Mouse (Mus musculus): Measurements from ENCODE around the gene Golt1b. TPM values are rescaled to one million over a fixed set of nuclear protein-coding genes. Genes with fewer than 3 reads are reported as not detected.

Gene Golt1b
- polyA plus RNA-seq, 1 experiment from 2014 or later, result 83.9 TPM

DNA sequence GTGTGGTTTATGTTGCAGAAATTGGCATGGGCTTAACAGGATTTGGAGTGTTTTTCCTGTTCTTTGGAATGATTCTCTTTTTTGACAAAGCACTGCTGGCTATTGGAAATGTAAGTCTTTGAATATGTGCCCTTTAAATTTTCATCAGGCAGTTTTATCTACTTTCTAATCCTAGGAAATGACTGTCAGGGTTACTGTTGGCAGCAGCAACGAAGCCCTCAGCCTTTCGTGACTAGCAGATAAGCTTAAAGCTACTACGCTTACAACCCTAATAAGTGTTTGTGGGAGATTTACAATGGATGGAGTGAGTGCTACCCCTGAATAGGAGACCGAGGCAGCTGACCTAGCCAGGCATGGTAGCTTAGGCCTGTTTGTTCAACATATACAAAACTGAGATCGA, 5.3 kb downstream of the Golt1b start:
- WGBS, result 95% methylated on average over 5 of the region's 5 CpGs

DNA sequence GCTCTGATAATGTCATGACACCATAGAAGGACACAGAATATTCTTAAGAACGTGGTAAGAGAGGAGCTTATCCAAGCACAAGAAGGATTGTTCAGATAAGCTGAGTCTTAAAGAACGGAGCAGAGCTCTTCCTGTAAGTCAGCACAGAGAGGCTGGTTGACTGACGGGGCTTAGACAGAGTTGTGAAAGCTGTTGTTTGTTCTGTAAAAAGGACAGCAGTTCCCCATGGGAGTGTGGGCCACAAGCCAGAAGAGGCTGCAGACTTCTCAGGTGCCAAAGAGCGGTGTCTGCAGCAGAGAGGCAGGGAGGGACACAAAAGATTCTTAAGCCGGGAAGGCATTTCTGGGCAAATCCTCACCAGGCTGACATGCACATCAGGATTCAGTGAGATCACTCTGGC, 7.6 kb downstream of the Golt1b start:
- Histone ChIP-seq H3K4me1 (no peaks in the 10 kb centered on the region), H3K27ac (no peak overlapping the region), H3K9me3 (no peaks in the 10 kb centered on the region), H3K9ac (no peak overlapping the region), H3K27me3 (replicated peaks) (no peaks in the 10 kb centered on the region), H3K36me3 (replicated peaks) (peaks cover 23% of the 10 kb centered on the region), H3K4me3 (no peak overlapping the region), H3K4me2 (no peak overlapping the region)
- ATAC-seq (replicated peaks), result no peak
- WGBS, result 85% methylated on average over 5 of the region's 5 CpGs

More for the DNA sequence above, 5.3 kb downstream of the Golt1b start:
- ATAC-seq (replicated peaks), result no peak
- Histone ChIP-seq H3K9ac (no peak overlapping the region), H3K4me2 (no peak overlapping the region), H3K4me3 (no peak overlapping the region), H3K9me3 (no peaks in the 10 kb centered on the region), H3K36me3 (replicated peaks) (peaks cover 23% of the 10 kb centered on the region), H3K27me3 (replicated peaks) (no peaks in the 10 kb centered on the region), H3K27ac (no peak overlapping the region), H3K4me1 (peaks cover 18% of the 10 kb centered on the region)

DNA sequence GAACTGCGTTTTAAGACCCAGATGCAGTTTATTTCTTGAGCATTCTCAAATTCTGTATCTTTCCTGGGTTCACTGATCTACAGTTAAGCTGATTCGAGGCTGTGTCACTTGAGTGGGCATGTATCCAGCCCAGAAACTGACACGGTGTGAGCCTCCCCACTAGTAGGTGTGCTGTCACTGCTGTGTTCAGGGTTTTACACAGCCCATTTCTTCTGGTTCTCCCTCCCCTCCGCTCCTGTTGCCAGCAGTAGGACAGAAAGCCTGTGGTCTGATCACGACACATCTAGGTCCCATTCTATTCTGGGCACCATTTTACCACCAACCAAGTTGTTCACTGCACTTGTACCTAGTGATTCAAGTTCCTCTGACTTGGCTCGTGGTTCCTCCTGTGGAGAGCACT, 8.7 kb downstream of the Golt1b start:
- WGBS, result 90% methylated on average over 6 of the region's 6 CpGs
- Histone ChIP-seq H3K4me1 (no peaks in the 10 kb centered on the region), H3K27ac (no peak overlapping the region), H3K4me3 (no peak overlapping the region), H3K9ac (no peak overlapping the region), H3K27me3 (replicated peaks) (no peaks in the 10 kb centered on the region), H3K9me3 (no peaks in the 10 kb centered on the region), H3K36me3 (replicated peaks) (peaks cover 29% of the 10 kb centered on the region), H3K4me2 (no peak overlapping the region)
- ATAC-seq (replicated peaks), result no peak

DNA sequence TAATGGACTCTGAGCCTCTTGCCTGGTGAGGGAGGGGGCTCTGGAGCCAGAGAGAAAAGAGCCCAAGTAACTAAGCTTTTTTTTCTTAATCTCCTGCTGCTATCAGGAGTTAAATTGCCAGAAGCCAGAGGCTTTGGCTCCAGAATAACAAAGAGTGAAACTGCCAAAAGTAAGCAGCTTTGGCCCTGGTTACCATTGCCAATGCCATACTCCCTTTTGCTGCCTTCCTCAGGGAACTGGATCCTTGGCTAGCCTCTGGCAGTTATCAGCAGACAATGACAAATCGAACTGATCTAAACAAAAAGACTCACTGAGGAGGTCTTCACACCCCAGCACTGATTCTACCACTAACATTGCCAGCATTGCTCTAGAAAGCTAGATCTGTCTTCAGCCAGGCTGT, 24.1 kb downstream of the Golt1b start:
- Histone ChIP-seq H3K4me3 (no peak overlapping the region), H3K27ac (no peak overlapping the region), H3K27me3 (replicated peaks) (peaks cover 13% of the 10 kb centered on the region), H3K9ac (no peak overlapping the region), H3K4me1 (peaks cover 12% of the 10 kb centered on the region), H3K9me3 (no peaks in the 10 kb centered on the region), H3K36me3 (replicated peaks) (no peaks in the 10 kb centered on the region), H3K4me2 (no peak overlapping the region)
- 3% methylated on average over 1 of the region's 1 CpGs for WGBS
- no peak for ATAC-seq (replicated peaks)

DNA sequence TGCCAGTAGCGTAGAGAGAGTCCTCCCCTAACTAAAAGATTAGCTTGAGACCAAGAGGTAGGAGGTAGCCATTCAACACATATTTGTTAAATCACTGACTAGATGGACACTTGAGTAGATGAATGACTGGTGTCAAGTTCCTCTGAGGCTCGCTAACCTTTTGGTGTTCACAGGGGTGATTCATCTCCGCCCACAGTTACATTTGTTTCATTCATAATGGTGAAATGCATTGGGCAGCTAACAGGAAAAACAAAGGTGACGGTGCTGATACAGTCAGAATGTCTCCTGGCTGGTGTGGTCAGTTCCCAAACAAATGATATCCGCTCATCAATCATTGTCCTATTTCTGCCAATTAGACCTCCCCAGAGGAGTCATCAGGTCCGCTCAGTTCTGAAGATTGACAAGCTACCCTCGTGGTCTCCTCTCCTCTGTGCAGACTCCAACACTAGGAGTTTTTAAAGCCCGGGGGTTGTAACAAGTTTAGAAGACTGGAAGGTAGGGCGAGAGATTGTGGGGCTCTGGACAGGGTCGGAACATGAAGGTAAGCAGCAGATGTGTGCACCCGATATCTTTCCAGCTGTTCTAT, 26.0 kb downstream of the Golt1b start, which contains the start of gene Spx:
Gene Spx, plus strand, starts transcription at position 536 of the 586 bp plus-strand sequence.
- no peak within 1 kb of the TSS for H3K9ac ChIP-seq

DNA sequence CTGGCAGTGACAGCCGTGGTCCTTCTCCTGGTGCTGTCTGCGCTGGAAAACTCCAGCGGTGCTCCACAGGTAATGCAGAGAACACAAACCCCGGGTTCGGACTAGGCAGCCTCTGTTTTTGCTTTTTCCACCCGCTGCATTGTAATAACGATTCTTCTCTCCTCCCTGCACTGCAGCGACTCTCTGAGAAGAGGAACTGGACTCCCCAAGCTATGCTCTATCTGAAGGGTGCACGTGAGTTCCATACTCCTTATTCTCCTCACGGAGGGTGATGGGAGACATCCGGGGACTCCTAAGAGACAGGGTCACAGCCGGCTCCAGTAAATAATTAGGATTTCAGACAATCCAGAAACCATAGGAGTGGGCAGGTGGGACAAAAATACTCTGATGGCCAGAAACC, 26.8 kb downstream of the Golt1b start:
- H3K9me3 ChIP-seq, result no peaks in the 10 kb centered on the region
- WGBS, result 17% methylated on average over 12 of the region's 12 CpGs
- H3K4me2 ChIP-seq, result peak overlapping the region; percentile 84
- peaks cover 13% of the 10 kb centered on the region for H3K27me3 ChIP-seq (replicated peaks)
- no peak overlapping the region for H3K9ac ChIP-seq
- ATAC-seq (replicated peaks), result 0 out of 2 replicates have a peak, but pooled peaks have one; percentile 30
- H3K36me3 ChIP-seq (replicated peaks), result no peaks in the 10 kb centered on the region
- H3K4me3 ChIP-seq, result peak overlapping the region; percentile 42
- peaks cover 12% of the 10 kb centered on the region for H3K4me1 ChIP-seq
- no peak overlapping the region for H3K27ac ChIP-seq

More for the DNA sequence above, 26.0 kb downstream of the Golt1b start, which contains the start of gene Spx:
- ATAC-seq (replicated peaks), result no peak
- Histone ChIP-seq H3K4me1 (peaks cover 12% of the 10 kb centered on the region), H3K27ac (no peak within 1 kb of the TSS), H3K4me3 (peak within 1 kb of the TSS; percentile 42), H3K9me3 (no peaks in the 10 kb centered on the region), H3K36me3 (replicated peaks) (no peaks in the 10 kb centered on the region), H3K27me3 (replicated peaks) (peaks cover 13% of the 10 kb centered on the region), H3K4me2 (peak within 1 kb of the TSS; percentile 84)
- 73% methylated on average over 11 of the region's 11 CpGs for WGBS

DNA sequence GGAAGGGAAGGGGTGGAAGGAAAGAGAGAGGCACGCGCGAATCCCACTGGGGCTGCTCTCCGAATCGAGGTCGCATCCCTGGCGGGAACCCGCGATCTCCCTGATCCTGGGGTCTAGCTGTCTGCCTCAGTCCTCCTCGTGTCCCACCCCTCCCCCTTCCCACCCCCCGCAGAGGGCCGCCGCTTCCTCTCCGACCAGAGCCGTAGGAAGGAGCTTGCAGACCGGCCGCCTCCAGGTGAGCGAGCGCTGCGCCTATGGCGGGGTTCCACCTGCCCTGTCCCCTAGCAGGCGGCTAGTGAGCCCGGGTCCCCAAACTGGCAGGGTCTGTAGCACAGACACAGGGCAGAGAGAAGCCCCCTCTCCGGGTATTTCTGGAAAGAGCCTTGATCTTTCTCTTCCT, 27.6 kb downstream of the Golt1b start:
- H3K9ac ChIP-seq, result peak overlapping the region; percentile 38; the same call in 1 of the 2 replicates
- H3K9me3 ChIP-seq, result no peaks in the 10 kb centered on the region
- peaks cover 12% of the 10 kb centered on the region for H3K4me1 ChIP-seq
- H3K36me3 ChIP-seq (replicated peaks), result no peaks in the 10 kb centered on the region
- H3K4me2 ChIP-seq, result peak overlapping the region; percentile 84
- peaks cover 13% of the 10 kb centered on the region for H3K27me3 ChIP-seq (replicated peaks)
- peak overlapping the region; percentile 42 for H3K4me3 ChIP-seq
- ATAC-seq (replicated peaks), result peak; percentile 60
- no peak overlapping the region for H3K27ac ChIP-seq
- 0% methylated on average over 23 of the region's 24 CpGs for WGBS

DNA sequence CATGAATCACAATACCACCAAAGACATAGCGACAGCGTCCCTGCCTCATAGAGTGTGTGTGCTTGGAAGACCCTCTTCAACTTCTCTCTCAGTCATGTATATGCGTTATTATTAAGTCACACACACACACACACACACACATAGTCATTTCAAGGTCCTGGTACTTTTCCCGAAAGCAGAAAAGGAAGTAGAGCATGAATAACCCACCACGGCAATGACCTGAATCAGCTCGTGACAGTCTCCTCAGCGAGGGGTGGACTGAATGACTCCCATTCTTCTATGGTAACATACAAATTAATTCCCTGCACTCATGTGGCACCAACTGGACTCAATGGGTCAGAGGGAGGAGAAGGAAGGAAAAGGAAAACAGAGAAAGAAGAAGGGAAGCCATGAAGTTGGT, 38.0 kb downstream of the Golt1b start:
- Histone ChIP-seq H3K4me3 (no peak overlapping the region), H3K27me3 (replicated peaks) (no peaks in the 10 kb centered on the region), H3K27ac (no peak overlapping the region), H3K9ac (no peak overlapping the region), H3K4me1 (no peaks in the 10 kb centered on the region), H3K4me2 (no peak overlapping the region), H3K36me3 (replicated peaks) (no peaks in the 10 kb centered on the region), H3K9me3 (no peaks in the 10 kb centered on the region)
- WGBS, result 67% methylated on average over 7 of the region's 7 CpGs
- ATAC-seq (replicated peaks), result no peak

DNA sequence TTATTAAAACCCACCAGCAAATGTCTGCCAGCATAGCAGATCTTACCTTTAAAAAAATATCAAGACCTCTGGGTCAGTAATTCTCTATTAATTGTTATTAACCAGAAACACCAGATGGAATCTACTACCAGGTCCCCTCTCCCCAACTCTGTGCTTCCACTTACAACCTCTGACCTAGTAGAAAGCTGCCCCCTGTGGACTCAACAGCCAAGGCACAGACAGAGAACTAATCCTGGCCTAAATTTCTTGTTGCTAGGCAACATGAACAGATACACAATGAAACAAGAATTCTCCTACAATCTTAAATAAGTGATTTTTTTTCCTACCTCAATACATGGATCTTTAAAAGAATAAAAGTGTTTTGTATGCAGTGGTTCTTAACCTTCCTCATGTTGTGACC, 42.1 kb downstream of the Golt1b start:
- Histone ChIP-seq H3K4me1 (no peaks in the 10 kb centered on the region), H3K4me3 (no peak overlapping the region), H3K9ac (no peak overlapping the region), H3K27ac (no peak overlapping the region), H3K27me3 (replicated peaks) (no peaks in the 10 kb centered on the region), H3K9me3 (no peaks in the 10 kb centered on the region), H3K4me2 (no peak overlapping the region), H3K36me3 (replicated peaks) (no peaks in the 10 kb centered on the region)
- no peak for ATAC-seq (replicated peaks)

DNA sequence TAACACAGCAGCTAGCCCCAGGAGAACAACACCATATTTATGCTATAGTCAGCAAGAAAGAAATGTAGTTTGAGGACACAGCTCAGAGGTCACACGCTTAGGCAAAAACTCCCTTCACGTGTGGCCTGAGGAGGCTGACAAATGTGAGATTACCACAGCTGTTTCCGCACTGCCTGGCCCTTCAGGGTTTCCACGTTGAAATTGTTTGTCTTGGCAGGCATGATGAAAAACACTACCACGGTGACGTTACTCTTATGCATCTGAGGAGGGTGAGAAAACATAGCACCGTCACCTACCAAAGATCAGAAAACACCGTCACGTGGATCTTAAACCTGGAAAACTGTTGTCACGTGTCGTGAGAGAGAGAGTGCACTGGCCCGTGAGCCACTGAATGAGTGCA, 64.4 kb downstream of the Golt1b start:
- no peak overlapping the region for H3K4me2 ChIP-seq
- no peak for ATAC-seq (replicated peaks)
- no peak overlapping the region for H3K27ac ChIP-seq
- WGBS, result 84% methylated on average over 12 of the region's 12 CpGs
- H3K36me3 ChIP-seq (replicated peaks), result no peaks in the 10 kb centered on the region
- H3K4me1 ChIP-seq, result no peaks in the 10 kb centered on the region
- no peaks in the 10 kb centered on the region for H3K9me3 ChIP-seq
- H3K4me3 ChIP-seq, result no peak overlapping the region
- H3K27me3 ChIP-seq (replicated peaks), result no peaks in the 10 kb centered on the region
- H3K9ac ChIP-seq, result no peak overlapping the region

DNA sequence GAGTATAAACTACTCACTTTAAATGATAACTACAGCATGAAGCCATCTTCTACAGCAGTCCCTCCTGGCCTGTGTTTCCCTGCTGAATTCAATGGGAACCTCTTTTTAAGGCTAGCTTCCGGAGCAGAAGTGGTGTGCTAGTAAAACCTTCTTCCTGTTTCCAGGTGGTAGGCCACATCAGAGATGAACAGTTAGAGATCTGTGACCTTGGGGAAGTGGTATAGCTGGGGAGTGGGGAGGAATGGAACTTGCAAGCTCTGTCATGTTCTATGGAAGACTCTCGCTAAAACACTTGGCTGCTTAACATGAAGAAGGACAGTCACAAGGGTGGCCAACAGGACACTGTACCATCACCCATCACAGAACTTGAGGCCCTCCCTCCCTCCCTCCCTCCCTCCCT, 66.3 kb downstream of the Golt1b start:
- Histone ChIP-seq H3K36me3 (replicated peaks) (no peaks in the 10 kb centered on the region), H3K4me1 (no peaks in the 10 kb centered on the region), H3K4me3 (no peak overlapping the region), H3K4me2 (no peak overlapping the region), H3K27ac (no peak overlapping the region), H3K9ac (no peak overlapping the region), H3K27me3 (replicated peaks) (no peaks in the 10 kb centered on the region), H3K9me3 (no peaks in the 10 kb centered on the region)
- WGBS, result 84% methylated on average over 2 of the region's 2 CpGs
- ATAC-seq (replicated peaks), result no peak

Measured in midbrain, embryonic 15.5 days (tissue).